Mouse (Mus musculus) olfactory bulb, adult 2 months (tissue): Measurements from ENCODE around the gene Nt5e.

Experiments used
- CTCF ChIP-seq: fragments of 200-500 bp; IDR thresholded peaks from 2 replicates; pipeline ENCODE4 v1.5.1; 2012; ENCODE audit warnings: low read depth, mild to moderate bottlenecking, low read length, moderate library complexity; ENCODE audit not compliant: insufficient read depth
- POLR2A ChIP-seq: fragments of 200-500 bp; IDR thresholded peaks from 2 replicates; pipeline ENCODE4 v1.6.1; 2012; ENCODE audit warnings: mild to moderate bottlenecking, low read depth, low read length, moderate library complexity; ENCODE audit not compliant: insufficient read depth

DNA sequence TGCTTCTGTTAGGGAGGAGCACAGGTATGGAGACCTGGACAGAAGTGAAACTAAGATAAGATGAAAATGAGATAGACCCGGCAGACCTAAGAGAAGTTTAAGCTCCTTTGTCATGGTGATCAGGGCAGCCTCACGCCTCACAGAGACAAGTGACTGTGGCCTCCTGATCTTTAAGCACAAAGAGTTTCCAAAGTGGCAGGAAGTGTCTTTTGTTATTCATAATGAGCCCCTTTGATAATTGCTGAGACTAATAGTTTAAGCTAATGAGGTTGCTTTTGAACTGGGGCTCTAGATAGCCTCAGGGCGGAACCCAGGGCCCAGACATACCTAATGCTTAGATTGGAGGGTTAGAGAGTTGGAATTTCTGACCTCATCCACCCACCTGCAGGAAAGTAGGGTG lies 5.5 kb downstream of the Nt5e start:
- no peak for TF ChIP-seq CTCF
- no peak for TF ChIP-seq POLR2A
